Mouse (Mus musculus): ENCODE data around the gene Arl8b.

- TF ChIP-seq CTCF (IDR thresholded peaks at IDR 0.05; ENCODE audit: extremely low read depth, insufficient read depth, insufficient read length, insufficient replicate concordance) (no peak), POLR2A (IDR thresholded peaks at IDR 0.05; ENCODE audit: low read depth, low read length) (no peak)
Measured at GRCm38 (mm10) chr6:108784796-108785195, 1.9 kb downstream of the Arl8b start.
